Comparison of ENCODE assay signal across 8 mouse cellular contexts in the genomic region with DNA sequence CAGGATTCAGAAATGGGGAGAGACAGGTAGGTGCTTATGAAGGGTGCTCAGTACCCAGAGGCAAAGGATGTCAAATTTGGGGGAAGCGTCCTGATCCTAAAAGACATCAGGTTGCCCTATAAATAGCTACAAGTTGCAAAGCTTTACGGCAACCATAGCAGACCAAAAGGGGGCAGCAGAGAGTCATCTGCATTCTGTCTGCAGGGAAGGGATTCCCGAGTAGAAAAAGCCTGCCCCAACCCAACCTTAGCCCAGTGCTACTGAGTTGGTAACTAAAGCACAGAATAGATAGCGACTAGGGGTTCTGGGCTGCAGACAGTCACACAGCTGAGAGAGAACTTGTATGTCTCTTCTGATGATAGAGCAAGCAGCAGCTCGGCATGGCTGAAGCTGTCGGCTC. TPM values are rescaled to one million over a fixed set of nuclear protein-coding genes. Genes with fewer than 3 reads are reported as not detected.
DNase-seq lines count a peak whose midpoint lies in the region; ATAC-seq lines count a peak whose summit lies in the region.

No protein-coding gene starts in this region.

- 39% methylated on average over 6 of the region's 6 CpGs for WGBS in kidney, embryonic 15.5 days
- WGBS in midbrain, embryonic 14.5 days, result 31% methylated on average over 6 of the region's 6 CpGs

- H3K27ac ChIP-seq in kidney, embryonic 15.5 days, result no peak overlapping the region
- no peak overlapping the region for H3K27ac ChIP-seq in midbrain, embryonic 14.5 days (replicated peaks; ENCODE audit: low read depth, low read length)

- H3K9ac ChIP-seq in kidney, embryonic 15.5 days, result no peak overlapping the region
- no peak overlapping the region for H3K9ac ChIP-seq in midbrain, embryonic 14.5 days (replicated peaks; ENCODE audit: low read length)

- no peak overlapping the region for H3K4me3 ChIP-seq in kidney, embryonic 15.5 days (replicated peaks)
- H3K4me3 ChIP-seq in midbrain, embryonic 14.5 days (replicated peaks; ENCODE audit: low read depth, low read length), result no peak overlapping the region

- H3K4me1 ChIP-seq in kidney, embryonic 15.5 days, result no peaks in the 10 kb centered on the region
- 0 out of 2 replicates have a peak, but pooled peaks cover 2% of the 10 kb centered on the region for H3K4me1 ChIP-seq in midbrain, embryonic 14.5 days (ENCODE audit: control insufficient read depth, insufficient read depth, low read length)

- DNase-seq in kidney, adult 11 months, result peak; percentile 43
- DNase-seq in cerebellum, postnatal 25 days, result peak; percentile 87 to 93
- DNase-seq in frontal cortex, postnatal 36 days (ENCODE audit: low spot score in 2 of 2), result peak; percentile 78 to 85
- peak; percentile 74 for DNase-seq in induced T-regulatory cell, adult 2 months (ENCODE audit: low read depth)
- peak; percentile 78 to 83 for DNase-seq in left cerebral cortex, postnatal 25 days (ENCODE audit: low spot score in 2 of 2)
- peak; percentile 94 for DNase-seq in midbrain, embryonic 14.5 days
- peak; percentile 31 to 71 for DNase-seq in spleen, postnatal 10 days (ENCODE audit: low spot score in 2 of 2)

- no peak for ATAC-seq in kidney, embryonic 15.5 days (replicated peaks; ENCODE audit: low FRiP score)
- ATAC-seq in midbrain, embryonic 14.5 days (ENCODE audit: low FRiP score, low TSS enrichment), result peak; percentile 48; the same call in 1 of the 2 replicates

- no peaks in the 10 kb centered on the region for H3K27me3 ChIP-seq in kidney, embryonic 15.5 days
- H3K27me3 ChIP-seq in midbrain, embryonic 14.5 days (ENCODE audit: control insufficient read depth, insufficient read depth, low read length), result no peaks in the 10 kb centered on the region

- no peaks in the 10 kb centered on the region for H3K9me3 ChIP-seq in kidney, embryonic 15.5 days (replicated peaks)
- no peaks in the 10 kb centered on the region for H3K9me3 ChIP-seq in midbrain, embryonic 14.5 days (ENCODE audit: control insufficient read depth, low read length)

- peaks cover 23% of the 10 kb centered on the region for H3K36me3 ChIP-seq in kidney, embryonic 15.5 days
- H3K36me3 ChIP-seq in midbrain, embryonic 14.5 days (ENCODE audit: control insufficient read depth, insufficient read depth, low read length), result no peaks in the 10 kb centered on the region

- H3K4me2 ChIP-seq in kidney, embryonic 15.5 days, result no peak overlapping the region
- no peak overlapping the region for H3K4me2 ChIP-seq in midbrain, embryonic 14.5 days (ENCODE audit: low read length)

- intact Hi-C loops in left cerebral cortex, postnatal 25 days (cut with DNase I), result loop anchor here (5.0 kb wide), 3 partner anchors 117 to 462 kb away; no protein-coding TSS in a partner anchor

RNA-seq across cellular contexts. Expression of gene Mrps27, which starts 31.0 kb away (rescaled TPM):
- polyA plus RNA-seq in kidney, embryonic 15.5 days (2015; fragmentation: Nextera tagmentation; extraction: Ambion mirVana), result 68.8 and 71.8 TPM in 2 replicates
- 10 to 100 TPM; 28.1 to 29.3 TPM for total RNA-seq in left cerebral cortex, postnatal 25 days (2021)
- polyA plus RNA-seq in midbrain, embryonic 14.5 days (2014; fragmentation: Nextera tagmentation; extraction: Ambion mirVana), result 36.5 and 38.2 TPM in 2 replicates

RNA-seq across cellular contexts. Expression of gene Ptcd2, which starts 31.0 kb away (rescaled TPM):
- polyA plus RNA-seq in kidney, embryonic 15.5 days (2015; fragmentation: Nextera tagmentation; extraction: Ambion mirVana), result 51.5 and 54.1 TPM in 2 replicates
- 10 to 100 TPM; 35.6 to 35.7 TPM for total RNA-seq in left cerebral cortex, postnatal 25 days (2021)
- polyA plus RNA-seq in midbrain, embryonic 14.5 days (2014; fragmentation: Nextera tagmentation; extraction: Ambion mirVana), result 57.3 and 62.2 TPM in 2 replicates

Comparison
In these comparisons a context has a peak if more than half of its experiments do, and no peak if none do; other contexts are left out.
1. DNase-seq: peak in every context shown above with its lines; median percentile 94 in midbrain, embryonic 14.5 days; 90 in cerebellum, postnatal 25 days; 82 in frontal cortex, postnatal 36 days; 80 in left cerebral cortex, postnatal 25 days; 74 in induced T-regulatory cell, adult 2 months; 51 in spleen, postnatal 10 days; 43 in kidney, adult 11 months.